Mouse (Mus musculus) spleen, adult 2 months (tissue): ENCODE measurements around the gene Ech1.

ENCODE experiments used
- CTCF ChIP-seq: fragments of 200-500 bp; IDR thresholded peaks from 2 replicates; pipeline ENCODE4 v1.5.1; 2011; ENCODE audit warnings: mild to moderate bottlenecking, inconsistent platforms; ENCODE audit not compliant: insufficient read depth, insufficient read length, insufficient replicate concordance; ENCODE audit errors: extremely low read depth
- POLR2A ChIP-seq: fragments of 200-500 bp; IDR thresholded peaks from 2 replicates; pipeline ENCODE4 v1.6.1; 2011; ENCODE audit warnings: low read depth, low read length, inconsistent platforms

- TF ChIP-seq CTCF (no peak), POLR2A (no peak)
Measured at GRCm38 (mm10) chr7:28792391-28793185, 32.4 kb upstream of the Ech1 start.
